Mouse (Mus musculus) brain, embryonic 14.5 days (tissue): ENCODE data around the gene Asdurf. TPM values are rescaled to one million over a fixed set of nuclear protein-coding genes. Genes with fewer than 3 reads are reported as not detected.

Source experiments
- DNase-seq: peaks from one replicate; pipeline ENCODE4 v3.0.0-alpha.2; 2011; ENCODE audit warnings: low read depth
- CTCF ChIP-seq: fragments of 200-500 bp; IDR thresholded peaks from 2 replicates; pipeline ENCODE4 v1.5.1; 2012; ENCODE audit warnings: inconsistent platforms, mild to moderate bottlenecking, moderate library complexity, borderline replicate concordance; ENCODE audit not compliant: insufficient read depth, insufficient read length; ENCODE audit errors: extremely low read depth
- POLR2A ChIP-seq: fragments of 200-500 bp; IDR thresholded peaks from 2 replicates; pipeline ENCODE4 v1.6.1; 2012; ENCODE audit warnings: mild to moderate bottlenecking, inconsistent platforms, borderline replicate concordance; ENCODE audit not compliant: poor library complexity, insufficient read depth, insufficient read length, severe bottlenecking; ENCODE audit errors: extremely low read depth
- polyA plus RNA-seq: library from polyadenylated mRNA; depleted of rRNA; stranded (reverse); fragments of >200 nt; gene quantifications from 2 replicates; pipeline ENCODE4 v1.2.3, GENCODE M21; 2012; rRNA removed

The Asdurf gene
- polyA plus RNA-seq, 1 experiment: not detected

DNA sequence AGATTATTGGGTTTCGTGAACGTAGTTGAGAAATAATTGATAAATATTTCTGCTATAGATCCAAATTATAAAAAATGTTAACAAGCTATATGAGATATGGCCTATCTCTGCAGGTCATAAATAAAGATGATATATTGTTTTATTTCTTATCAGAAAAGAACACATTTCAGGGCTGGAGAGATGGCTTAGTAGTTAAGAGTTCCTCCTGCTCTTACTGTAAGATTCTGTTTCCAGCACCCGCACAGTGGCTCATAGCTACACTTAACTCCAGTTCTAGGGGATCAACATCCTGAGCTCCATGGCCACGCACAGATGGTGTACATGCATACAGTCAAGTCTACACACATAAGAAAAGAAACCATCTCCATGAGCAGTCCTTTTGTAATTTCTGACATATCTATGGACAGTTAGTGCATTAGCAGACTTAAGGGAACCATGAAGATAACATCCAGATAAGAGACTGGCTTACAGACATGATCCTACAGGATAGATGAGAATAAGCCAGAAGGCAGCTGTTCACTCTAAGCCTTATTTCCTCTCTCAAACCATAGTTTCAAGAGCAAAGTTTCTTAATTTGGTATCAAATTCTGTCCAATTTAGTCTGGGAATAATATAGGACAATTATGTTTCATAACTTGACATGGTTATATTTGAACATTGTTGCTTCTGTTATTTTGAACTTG is 30.6 kb downstream of the Asdurf start:
- DNase-seq: no peak

DNA sequence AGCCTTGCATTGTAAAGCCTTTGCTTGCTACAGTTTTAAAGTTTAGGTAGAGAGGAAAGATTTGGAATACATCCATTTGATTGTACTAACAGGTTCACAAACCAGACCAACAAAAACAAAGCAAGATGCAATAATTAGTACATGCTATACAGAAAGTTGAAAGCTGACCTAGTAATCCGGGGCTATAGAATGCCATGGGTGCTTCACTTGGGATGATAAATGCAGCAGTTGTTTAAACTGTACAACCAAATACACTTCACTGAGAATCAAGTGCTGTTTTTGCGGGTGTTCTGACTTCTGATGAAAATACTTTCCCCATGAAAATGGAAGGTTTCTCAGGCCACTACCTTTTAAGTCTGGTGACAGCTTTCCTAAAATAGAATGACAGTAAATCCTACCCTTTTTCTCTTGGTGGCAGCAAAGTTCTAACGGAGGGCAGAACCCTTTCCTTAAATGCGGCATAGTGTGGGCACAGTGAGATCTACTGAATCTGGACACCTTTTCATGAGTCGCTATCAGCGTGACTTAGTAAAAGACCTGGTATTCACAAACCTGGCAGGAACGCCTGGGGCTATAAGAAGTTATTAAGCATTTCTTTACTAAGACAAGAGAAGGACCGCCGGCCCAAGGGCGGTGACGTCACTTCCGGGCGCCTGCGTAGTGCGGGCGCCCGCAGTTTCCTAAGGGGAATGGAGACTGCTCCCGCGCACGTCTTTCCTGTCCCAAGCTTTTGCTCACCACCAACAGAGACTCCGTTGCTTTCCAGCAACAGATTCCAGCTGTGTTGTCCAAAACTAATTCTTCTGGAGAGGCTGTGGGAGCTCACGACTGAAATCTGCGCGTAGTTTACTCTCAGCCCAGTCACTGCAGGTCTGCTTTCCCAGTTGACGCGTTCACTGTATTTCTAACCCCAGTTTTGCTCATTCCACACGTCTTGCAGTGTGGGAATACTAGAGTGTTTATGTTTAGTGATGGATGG is 39.1 kb downstream of the Asdurf start, which contains the start of gene Osgepl1:
Gene Osgepl1 (plus strand): TSS at position 636 of the 979 bp plus-strand sequence.
- peak; percentile 60; the same call in 1 of the 2 replicates for TF ChIP-seq POLR2A
- TF ChIP-seq CTCF: no peak
- DNase-seq: peak; percentile 95

More for the DNA sequence above, 30.6 kb downstream of the Asdurf start:
- TF ChIP-seq POLR2A (no peak), CTCF (no peak)

DNA sequence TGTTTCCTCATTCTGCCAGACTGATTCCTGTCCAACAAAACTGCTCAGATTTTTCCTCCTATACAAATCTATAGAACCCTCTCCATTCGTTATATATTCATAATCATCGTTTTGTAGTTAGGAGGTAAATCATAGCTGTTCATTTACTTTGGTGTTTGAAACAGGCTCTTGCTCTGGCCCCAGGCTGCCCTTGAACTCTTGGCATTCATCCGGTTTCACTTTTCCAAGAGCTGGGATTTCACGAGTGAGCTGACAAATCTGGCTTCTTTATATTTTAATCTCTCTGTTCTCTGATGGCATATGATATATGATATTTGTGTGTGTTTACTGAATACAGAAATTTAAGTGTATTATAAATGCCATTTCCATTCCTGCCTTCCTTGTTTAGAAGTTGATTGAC is 51.9 kb downstream of the Asdurf start:
- no peak for TF ChIP-seq CTCF
- no peak for TF ChIP-seq POLR2A
- DNase-seq: no peak

Other genes starting within 250 kb of the Asdurf start
- 0.13 TPM in 1 of 2 replicates, not detected in the other for gene 1700019A02Rik, start 165.0 kb downstream of the Asdurf start, polyA plus RNA-seq
- gene Pms1, start 55.6 kb downstream of the Asdurf start, polyA plus RNA-seq: 4.0 and 4.3 TPM in 2 replicates
- gene Ormdl1, start 55.5 kb downstream of the Asdurf start, polyA plus RNA-seq: 34.2 and 39.5 TPM in 2 replicates
- gene Gm28778, start 55.5 kb downstream of the Asdurf start, polyA plus RNA-seq: 2.9 TPM in 2 replicates
- 15.4 and 19.1 TPM in 2 replicates for gene Osgepl1, start 39.0 kb downstream of the Asdurf start, polyA plus RNA-seq
- gene Gm28551, start within 50 bp of the Asdurf start, polyA plus RNA-seq: 0.85 and 0.97 TPM in 2 replicates
- gene Asnsd1, start 133 bp upstream of the Asdurf start, polyA plus RNA-seq: 25.4 and 33.3 TPM in 2 replicates